Mouse (Mus musculus) heart, postnatal 0 days (tissue): ENCODE measurements at regions not wholly inside any gene's neighbourhood (a gene's known extent, or its start where the extent isn't known, plus 50 kb on each side); places are given as distances from the start of the nearest gene placed in this dataset.

ENCODE experiments used
- ATAC-seq: fragments of 200-750 bp; cut with Nextera tagmentation; 2 replicates; pipeline ENCODE4 v1.8.0; 2017; ENCODE audit warnings: low read depth, moderate number of reproducible peaks, moderate library complexity; ENCODE audit not compliant: insufficient read depth
- DNase-seq: peaks from one replicate; pipeline ENCODE4 v3.0.0-alpha.2; 2016; ENCODE audit warnings: low spot score
- H3K27ac ChIP-seq: fragments of 300-500 bp; sonication (generic); 2 replicates; pipeline ENCODE4 v1.5.1; 2014; ENCODE audit warnings: low read depth, mild to moderate bottlenecking
- H3K27me3 ChIP-seq: fragments of 300-500 bp; sonication (generic); 2 replicates; pipeline ENCODE4 v1.6.1; 2014; ENCODE audit warnings: low read length, mixed read lengths; ENCODE audit not compliant: control insufficient read depth, insufficient read depth
- H3K36me3 ChIP-seq: fragments of 300-500 bp; sonication (generic); replicated peaks from 2 replicates; pipeline ENCODE4 v1.6.1; 2014; ENCODE audit warnings: low read length, mixed read lengths; ENCODE audit not compliant: control insufficient read depth, insufficient read depth
- H3K4me1 ChIP-seq: fragments of 300-500 bp; sonication (generic); 2 replicates; pipeline ENCODE4 v1.6.1; 2014; ENCODE audit warnings: antibody characterized with exemption; ENCODE audit not compliant: control insufficient read depth, insufficient read depth
- H3K4me2 ChIP-seq: fragments of 300-500 bp; sonication (generic); 2 replicates; pipeline ENCODE4 v1.6.1; 2014; ENCODE audit warnings: low read depth, mild to moderate bottlenecking, low read length, moderate library complexity
- H3K4me3 ChIP-seq: fragments of 300-500 bp; sonication (generic); 2 replicates; pipeline ENCODE4 v1.5.1; 2014; ENCODE audit warnings: low read depth, low read length
- H3K9ac ChIP-seq: fragments of 300-500 bp; sonication (generic); replicated peaks from 2 replicates; pipeline ENCODE4 v1.6.1; 2014; ENCODE audit warnings: low read depth, low read length, mixed read lengths
- H3K9me3 ChIP-seq: fragments of 300-500 bp; sonication (generic); replicated peaks from 2 replicates; pipeline ENCODE4 v1.6.1; 2016; ENCODE audit warnings: low read length; ENCODE audit not compliant: control insufficient read depth
- CTCF ChIP-seq: IDR thresholded peaks from 2 replicates; pipeline ENCODE4 v1.5.1; 2016; ENCODE audit warnings: antibody characterized with exemption, control low read depth, low read depth
- EP300 ChIP-seq: IDR thresholded peaks from 2 replicates; pipeline ENCODE4 v1.6.1; 2016; ENCODE audit warnings: antibody characterized with exemption, low read depth
- WGBS: fragments of 180-500 bp; shearing (Covaris S2); extraction: QIAGEN DNeasy Blood & Tissue Kit; methylation state at CpG from one replicate; pipeline ENCODE4 v1.1.7; 2014; 5-methylcytosine and 5-hydroxymethylcytosine counted together

GRCm38 (mm10) chr1:189494896-189495295 is 92.8 kb upstream of the Kcnk2 start:
- no peaks in the 10 kb centered on the region for H3K27me3 ChIP-seq
- TF ChIP-seq EP300 (no peak), CTCF (no peak)
- DNase-seq (no peak), ATAC-seq (no peak)
- H3K27ac ChIP-seq = no peak overlapping the region
- H3K9me3 ChIP-seq = no peaks in the 10 kb centered on the region
- H3K36me3 ChIP-seq = no peaks in the 10 kb centered on the region
- no peak overlapping the region for H3K9ac ChIP-seq
- H3K4me1 ChIP-seq = no peaks in the 10 kb centered on the region
- 83% methylated on average over 11 of the region's 11 CpGs for WGBS
- no peak overlapping the region for H3K4me2 ChIP-seq
- H3K4me3 ChIP-seq = no peak overlapping the region

- Histone ChIP-seq H3K36me3 (no peaks in the 10 kb centered on the region), H3K27me3 (no peaks in the 10 kb centered on the region), H3K27ac (no peak overlapping the region), H3K9me3 (no peaks in the 10 kb centered on the region), H3K4me2 (no peak overlapping the region), H3K4me1 (no peaks in the 10 kb centered on the region), H3K9ac (no peak overlapping the region), H3K4me3 (no peak overlapping the region)
- ATAC-seq (no peak), DNase-seq (no peak)
- WGBS = 89% methylated on average over 4 of the region's 4 CpGs
- no peak for TF ChIP-seq EP300
- TF ChIP-seq CTCF = no peak
These were observed 83.3 kb upstream of the Kcnk2 start for GRCm38 (mm10) chr1:189485336-189485735.

GRCm38 (mm10) chr1:189483331-189483730 is 81.3 kb upstream of the Kcnk2 start:
- H3K4me1 ChIP-seq = no peaks in the 10 kb centered on the region
- H3K4me2 ChIP-seq = no peak overlapping the region
- 74% methylated on average over 7 of the region's 7 CpGs for WGBS
- no peak overlapping the region for H3K27ac ChIP-seq
- TF ChIP-seq CTCF = no peak
- TF ChIP-seq EP300 = no peak
- H3K9me3 ChIP-seq = no peaks in the 10 kb centered on the region
- H3K4me3 ChIP-seq = no peak overlapping the region
- no peak for ATAC-seq
- no peaks in the 10 kb centered on the region for H3K36me3 ChIP-seq
- H3K9ac ChIP-seq = no peak overlapping the region
- DNase-seq = no peak
- H3K27me3 ChIP-seq = no peaks in the 10 kb centered on the region

- H3K9ac ChIP-seq = no peak overlapping the region
- H3K4me2 ChIP-seq = no peak overlapping the region
- no peaks in the 10 kb centered on the region for H3K36me3 ChIP-seq
- H3K4me1 ChIP-seq = no peaks in the 10 kb centered on the region
- WGBS = 37% methylated on average over 6 of the region's 6 CpGs
- no peaks in the 10 kb centered on the region for H3K27me3 ChIP-seq
- DNase-seq = no peak
- TF ChIP-seq EP300 = no peak
- TF ChIP-seq CTCF = no peak
- no peak for ATAC-seq
- no peak overlapping the region for H3K27ac ChIP-seq
- no peak overlapping the region for H3K4me3 ChIP-seq
- no peaks in the 10 kb centered on the region for H3K9me3 ChIP-seq
These were observed 76.0 kb upstream of the Kcnk2 start for GRCm38 (mm10) chr1:189478051-189478450.

- Histone ChIP-seq H3K9me3 (no peaks in the 10 kb centered on the region), H3K4me3 (no peak overlapping the region), H3K9ac (no peak overlapping the region), H3K36me3 (no peaks in the 10 kb centered on the region), H3K4me2 (no peak overlapping the region), H3K27me3 (no peaks in the 10 kb centered on the region), H3K4me1 (no peaks in the 10 kb centered on the region), H3K27ac (no peak overlapping the region)
- no peak for TF ChIP-seq EP300
- TF ChIP-seq CTCF = no peak
- DNase-seq (no peak), ATAC-seq (no peak)
- WGBS = 90% methylated on average over 14 of the region's 14 CpGs
These were observed 74.7 kb upstream of the Kcnk2 start for GRCm38 (mm10) chr1:189476796-189477195.

GRCm38 (mm10) chr1:189473071-189473470 is 71.0 kb upstream of the Kcnk2 start:
- no peaks in the 10 kb centered on the region for H3K9me3 ChIP-seq
- H3K27ac ChIP-seq = no peak overlapping the region
- no peaks in the 10 kb centered on the region for H3K27me3 ChIP-seq
- no peak overlapping the region for H3K4me3 ChIP-seq
- H3K4me2 ChIP-seq = no peak overlapping the region
- DNase-seq (peak; percentile 7), ATAC-seq (peak; percentile 49)
- TF ChIP-seq EP300 (no peak), CTCF (no peak)
- 66% methylated on average over 4 of the region's 4 CpGs for WGBS
- no peak overlapping the region for H3K9ac ChIP-seq
- H3K36me3 ChIP-seq = no peaks in the 10 kb centered on the region
- no peaks in the 10 kb centered on the region for H3K4me1 ChIP-seq
